ENCODE assay signal across 8 mouse cellular contexts in genomic region chr1:132374140-132374872, GRCm38 (mm10). TPM values are rescaled to one million over a fixed set of nuclear protein-coding genes. Genes with fewer than 3 reads are reported as not detected.
DNase-seq lines count a peak whose midpoint lies in the region; ATAC-seq and TF ChIP-seq lines count a peak whose summit lies in the region.

No protein-coding gene starts in this region.

- H3K4me3 ChIP-seq in heart, embryonic 16.5 days (ENCODE audit: low read length): no peak overlapping the region
- no peak overlapping the region for H3K4me3 ChIP-seq in limb, embryonic 13.5 days
- no peak overlapping the region for H3K4me3 ChIP-seq in midbrain, postnatal 0 days (ENCODE audit: low read depth, low read length)

- H3K9ac ChIP-seq in heart, embryonic 16.5 days (ENCODE audit: low read length): no peak overlapping the region
- no peak overlapping the region for H3K9ac ChIP-seq in limb, embryonic 13.5 days
- H3K9ac ChIP-seq in midbrain, postnatal 0 days (replicated peaks; ENCODE audit: low read length, poor library complexity, severe bottlenecking): no peak overlapping the region

- no peak overlapping the region for H3K4me2 ChIP-seq in heart, embryonic 16.5 days (ENCODE audit: low read depth, low read length)
- H3K4me2 ChIP-seq in limb, embryonic 13.5 days (replicated peaks): peak overlapping the region; percentile 5; the same call in 1 of the 2 replicates
- no peak overlapping the region for H3K4me2 ChIP-seq in midbrain, postnatal 0 days (ENCODE audit: low read depth, low read length, poor library complexity, severe bottlenecking)

- no peaks in the 10 kb centered on the region for H3K27me3 ChIP-seq in heart, embryonic 16.5 days (ENCODE audit: control insufficient read depth, insufficient read depth, low read length)
- H3K27me3 ChIP-seq in limb, embryonic 13.5 days: no peaks in the 10 kb centered on the region
- no peaks in the 10 kb centered on the region for H3K27me3 ChIP-seq in midbrain, postnatal 0 days (ENCODE audit: insufficient read depth, low read length)

- H3K27ac ChIP-seq in heart, embryonic 16.5 days (ENCODE audit: low read length): peak overlapping the region; percentile 65
- H3K27ac ChIP-seq in limb, embryonic 13.5 days: peak overlapping the region; percentile 70
- H3K27ac ChIP-seq in midbrain, postnatal 0 days (ENCODE audit: low read depth, low read length): no peak overlapping the region

- H3K9me3 ChIP-seq in heart, embryonic 16.5 days (replicated peaks; ENCODE audit: control insufficient read depth, low read length): no peaks in the 10 kb centered on the region
- H3K9me3 ChIP-seq in limb, embryonic 13.5 days: no peaks in the 10 kb centered on the region
- no peaks in the 10 kb centered on the region for H3K9me3 ChIP-seq in midbrain, postnatal 0 days (ENCODE audit: low read length)

- peak; percentile 49; the same call in 1 of the 2 replicates for ATAC-seq in heart, embryonic 16.5 days (replicated peaks; ENCODE audit: extremely low read depth, insufficient read depth, low FRiP score)
- ATAC-seq in limb, embryonic 13.5 days (ENCODE audit: low FRiP score, low read depth): peak; percentile 60
- ATAC-seq in midbrain, postnatal 0 days (ENCODE audit: low FRiP score): no peak

- no peak for TF ChIP-seq CTCF in midbrain, postnatal 0 days (IDR thresholded peaks at IDR 0.05)

- H3K4me1 ChIP-seq in heart, embryonic 16.5 days (ENCODE audit: control insufficient read depth, insufficient read depth, low read length): peaks cover 67% of the 10 kb centered on the region
- H3K4me1 ChIP-seq in limb, embryonic 13.5 days: peaks cover 47% of the 10 kb centered on the region
- H3K4me1 ChIP-seq in midbrain, postnatal 0 days (ENCODE audit: insufficient read depth, low read length): 0 out of 2 replicates have a peak, but pooled peaks cover 16% of the 10 kb centered on the region

- no peaks in the 10 kb centered on the region for H3K36me3 ChIP-seq in heart, embryonic 16.5 days (ENCODE audit: control insufficient read depth, insufficient read depth)
- peaks cover 51% of the 10 kb centered on the region for H3K36me3 ChIP-seq in limb, embryonic 13.5 days
- peaks cover 21% of the 10 kb centered on the region; the same call in 1 of the 2 replicates for H3K36me3 ChIP-seq in midbrain, postnatal 0 days (ENCODE audit: insufficient read depth, low read length)

- 25% methylated on average over 5 of the region's 5 CpGs for WGBS in heart, embryonic 16.5 days
- 35% methylated on average over 5 of the region's 5 CpGs for WGBS in limb, embryonic 13.5 days
- 46% methylated on average over 5 of the region's 5 CpGs for WGBS in midbrain, postnatal 0 days

- peak; percentile 16 for DNase-seq in embryo, embryonic 10 days (ENCODE audit: low spot score)
- no peak for DNase-seq in embryo, embryonic 10.5 days (ENCODE audit: low spot score)
- peak; percentile 72 for DNase-seq in NIH3T3 (ENCODE audit: low read depth)
- DNase-seq in midbrain, postnatal 0 days (ENCODE audit: low spot score): peak; percentile 60
- DNase-seq in adrenal gland, postnatal 25 days: no peak
- no peak for DNase-seq in cerebellum, adult 11 months

RNA-seq across cellular contexts. Expression of gene Tmcc2, which starts 16.8 kb away (rescaled TPM):
- 10.6 and 11.1 TPM in 2 replicates for polyA plus RNA-seq in heart, embryonic 16.5 days (2015; fragmentation: Nextera tagmentation; extraction: Ambion mirVana)
- 12.0 and 14.4 TPM in 2 replicates for polyA plus RNA-seq in limb, embryonic 13.5 days (2015; fragmentation: Nextera tagmentation; extraction: Ambion mirVana)
- 115 and 152 TPM in 2 replicates for total RNA-seq in midbrain, postnatal 0 days (2014; rRNA removed)
- polyA plus RNA-seq in midbrain, postnatal 0 days (2015; fragmentation: Nextera tagmentation; extraction: Ambion mirVana): 35.4 and 36.3 TPM in 2 replicates
- 8.4 and 8.6 TPM in 2 replicates for total RNA-seq in adrenal gland, postnatal 25 days (2021)

RNA-seq across cellular contexts. Expression of gene Dstyk, which starts 43.0 kb away (rescaled TPM):
- 9.1 and 10.5 TPM in 2 replicates for polyA plus RNA-seq in heart, embryonic 16.5 days (2015; fragmentation: Nextera tagmentation; extraction: Ambion mirVana)
- 15.8 and 18.0 TPM in 2 replicates for polyA plus RNA-seq in limb, embryonic 13.5 days (2015; fragmentation: Nextera tagmentation; extraction: Ambion mirVana)
- 14.6 and 21.2 TPM in 2 replicates for total RNA-seq in midbrain, postnatal 0 days (2014; rRNA removed)
- polyA plus RNA-seq in midbrain, postnatal 0 days (2015; fragmentation: Nextera tagmentation; extraction: Ambion mirVana): 5.4 and 5.6 TPM in 2 replicates
- total RNA-seq in adrenal gland, postnatal 25 days (2021): 20.7 and 26.8 TPM in 2 replicates

RNA-seq across cellular contexts. Expression of gene Nuak2, which starts 58.4 kb away (rescaled TPM):
- 3.4 and 4.3 TPM in 2 replicates for polyA plus RNA-seq in heart, embryonic 16.5 days (2015; fragmentation: Nextera tagmentation; extraction: Ambion mirVana)
- polyA plus RNA-seq in limb, embryonic 13.5 days (2015; fragmentation: Nextera tagmentation; extraction: Ambion mirVana): 1.2 and 1.4 TPM in 2 replicates
- total RNA-seq in midbrain, postnatal 0 days (2014; rRNA removed): 7.0 and 7.1 TPM in 2 replicates
- polyA plus RNA-seq in midbrain, postnatal 0 days (2015; fragmentation: Nextera tagmentation; extraction: Ambion mirVana): 9.9 TPM in 2 replicates
- 2.4 and 4.8 TPM in 2 replicates for total RNA-seq in adrenal gland, postnatal 25 days (2021)

Comparison
In these comparisons a context has a peak if more than half of its experiments do, and no peak if none do; other contexts are left out.
1. DNase-seq: peak in embryo, embryonic 10 days (single experiment), NIH3T3 (single experiment) and midbrain, postnatal 0 days (single experiment); none in embryo, embryonic 10.5 days (single experiment), adrenal gland, postnatal 25 days (single experiment) and cerebellum, adult 11 months (single experiment).